Mouse (Mus musculus): ENCODE results near the gene Strada. TPM values are rescaled to one million over a fixed set of nuclear protein-coding genes. Genes with fewer than 3 reads are reported as not detected.

The Strada gene
- polyA plus RNA-seq, 1 experiment from 2014 or later = 33.9 TPM

DNA sequence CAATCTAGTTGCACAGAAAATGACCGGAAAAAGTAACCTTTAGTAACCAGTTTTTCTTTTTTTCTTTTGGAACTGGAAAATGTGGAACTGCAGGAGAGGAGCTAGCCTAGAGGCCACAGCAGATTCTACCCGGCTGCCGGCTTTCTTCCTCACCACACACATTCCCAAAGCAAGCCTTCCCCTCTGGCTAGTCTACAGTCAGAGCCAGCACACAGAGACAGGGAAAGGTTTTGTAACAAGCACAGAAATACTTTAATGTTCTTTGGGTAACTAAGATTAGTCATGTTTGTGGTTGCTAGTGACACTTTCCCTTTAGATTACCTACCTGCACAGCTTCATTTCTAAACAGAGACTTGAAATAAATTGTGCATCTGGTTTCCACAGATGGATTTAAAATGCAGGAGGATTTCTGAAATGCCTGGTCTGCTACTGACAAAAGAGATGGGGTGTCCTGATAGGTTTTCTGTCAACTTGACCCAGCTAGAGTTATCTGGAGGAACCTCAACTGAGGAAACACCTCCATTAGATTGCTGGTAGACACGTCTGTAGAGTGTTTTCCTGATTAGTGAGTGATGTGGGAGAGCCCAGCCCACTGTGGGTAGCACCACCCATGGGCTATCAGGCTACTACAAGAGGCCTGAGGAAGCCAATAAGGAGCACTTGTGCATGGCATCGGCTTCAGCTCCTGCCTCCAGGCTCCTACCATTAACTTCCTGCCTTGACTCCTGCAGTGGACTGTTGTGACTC is 23.8 kb downstream of the Strada start:
- no peak overlapping the region for H3K27ac ChIP-seq
- no peak for ATAC-seq (ENCODE audit: low FRiP score)
- no peaks in the 10 kb centered on the region for H3K27me3 ChIP-seq
- 85% methylated on average over 5 of the region's 5 CpGs for WGBS
- peaks cover 12% of the 10 kb centered on the region; the same call in 1 of the 2 replicates for H3K36me3 ChIP-seq
- no peaks in the 10 kb centered on the region for H3K9me3 ChIP-seq (replicated peaks)
- H3K9ac ChIP-seq = no peak overlapping the region
- H3K4me2 ChIP-seq (replicated peaks) = no peak overlapping the region
- H3K4me3 ChIP-seq = no peak overlapping the region
- H3K4me1 ChIP-seq = no peaks in the 10 kb centered on the region

DNA sequence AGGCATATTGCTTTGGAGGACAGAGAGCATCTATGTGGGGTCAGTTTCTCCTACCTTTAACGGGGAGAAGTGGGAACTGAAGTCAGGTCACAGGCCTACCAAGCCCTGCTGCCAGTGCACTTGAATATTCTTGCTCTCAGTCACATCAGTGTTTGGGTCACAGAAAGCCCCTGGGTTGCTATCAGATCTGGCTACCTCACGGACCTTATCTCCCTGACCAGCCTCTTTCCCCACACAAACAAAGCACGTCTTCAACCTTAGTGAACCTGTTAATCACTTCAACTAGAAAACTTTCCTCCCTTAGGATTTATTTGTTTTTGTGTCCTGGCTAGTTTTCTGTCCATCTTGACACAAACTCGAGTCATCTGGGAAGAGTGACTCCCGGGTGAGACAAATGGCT is 25.6 kb downstream of the Strada start:
- H3K27me3 ChIP-seq = no peaks in the 10 kb centered on the region
- no peaks in the 10 kb centered on the region for H3K9me3 ChIP-seq (replicated peaks)
- no peaks in the 10 kb centered on the region for H3K4me1 ChIP-seq
- no peak overlapping the region for H3K4me3 ChIP-seq
- 88% methylated on average over 5 of the region's 5 CpGs for WGBS
- peaks cover 12% of the 10 kb centered on the region; the same call in 1 of the 2 replicates for H3K36me3 ChIP-seq
- no peak overlapping the region for H3K27ac ChIP-seq
- no peak for ATAC-seq (ENCODE audit: low FRiP score)
- no peak overlapping the region for H3K9ac ChIP-seq
- no peak overlapping the region for H3K4me2 ChIP-seq (replicated peaks)

- Histone ChIP-seq H3K4me1 (no peaks in the 10 kb centered on the region), H3K9ac (no peak overlapping the region), H3K36me3 (peaks cover 18% of the 10 kb centered on the region; the same call in 1 of the 2 replicates), H3K27ac (no peak overlapping the region), H3K9me3 (replicated peaks) (no peaks in the 10 kb centered on the region), H3K4me2 (replicated peaks) (no peak overlapping the region), H3K27me3 (no peaks in the 10 kb centered on the region), H3K4me3 (no peak overlapping the region)
- no peak for ATAC-seq (ENCODE audit: low FRiP score)
- 83% methylated on average over 3 of the region's 3 CpGs for WGBS
Measured at GRCm38 (mm10) chr11:106175081-106175480, 26.9 kb downstream of the Strada start.

- no peaks in the 10 kb centered on the region for H3K27me3 ChIP-seq
- no peak overlapping the region for H3K4me3 ChIP-seq
- no peak overlapping the region for H3K4me2 ChIP-seq (replicated peaks)
- no peak for ATAC-seq (ENCODE audit: low FRiP score)
- H3K27ac ChIP-seq = no peak overlapping the region
- H3K36me3 ChIP-seq = peaks cover 22% of the 10 kb centered on the region
- H3K9me3 ChIP-seq (replicated peaks) = no peaks in the 10 kb centered on the region
- 81% methylated on average over 5 of the region's 5 CpGs for WGBS
- no peak overlapping the region for H3K9ac ChIP-seq
- H3K4me1 ChIP-seq = no peaks in the 10 kb centered on the region
Measured at GRCm38 (mm10) chr11:106174372-106174771, 27.6 kb downstream of the Strada start.

GRCm38 (mm10) chr11:106173228-106173627 is 28.7 kb downstream of the Strada start:
- Histone ChIP-seq H3K27me3 (no peaks in the 10 kb centered on the region), H3K4me3 (no peak overlapping the region), H3K27ac (no peak overlapping the region), H3K36me3 (peaks cover 29% of the 10 kb centered on the region), H3K4me1 (no peaks in the 10 kb centered on the region), H3K9me3 (replicated peaks) (no peaks in the 10 kb centered on the region), H3K4me2 (replicated peaks) (no peak overlapping the region), H3K9ac (no peak overlapping the region)
- ATAC-seq (ENCODE audit: low FRiP score) = no peak
- WGBS = 95% methylated on average over 2 of the region's 2 CpGs

GRCm38 (mm10) chr11:106170807-106171206 is 31.2 kb downstream of the Strada start:
- Histone ChIP-seq H3K4me1 (no peaks in the 10 kb centered on the region), H3K36me3 (peaks cover 49% of the 10 kb centered on the region), H3K4me3 (no peak overlapping the region), H3K27me3 (no peaks in the 10 kb centered on the region), H3K4me2 (replicated peaks) (no peak overlapping the region), H3K9ac (no peak overlapping the region), H3K27ac (no peak overlapping the region), H3K9me3 (replicated peaks) (no peaks in the 10 kb centered on the region)
- WGBS = 84% methylated on average over 7 of the region's 7 CpGs
- no peak for ATAC-seq (ENCODE audit: low FRiP score)

DNA sequence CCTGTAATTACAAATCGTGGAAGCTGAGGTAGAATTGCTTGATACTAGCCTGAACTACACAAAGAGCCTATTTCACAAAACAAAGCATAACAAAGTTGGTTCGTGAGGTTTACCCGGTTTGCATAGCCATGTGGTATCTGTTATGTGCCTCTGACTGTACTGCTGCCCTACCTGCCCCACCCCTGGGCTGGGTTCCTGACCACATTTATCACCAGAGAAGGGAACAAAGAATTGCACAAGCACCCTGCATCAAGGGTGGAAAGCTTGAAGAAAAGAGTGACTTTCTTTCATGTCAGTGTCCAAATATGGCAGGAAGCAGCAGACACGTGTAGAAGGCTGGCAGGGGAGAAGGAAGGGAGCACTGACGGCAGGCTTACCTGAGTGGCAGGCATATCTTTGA is 34.5 kb downstream of the Strada start:
- H3K4me1 ChIP-seq = no peaks in the 10 kb centered on the region
- H3K27ac ChIP-seq = no peak overlapping the region
- ATAC-seq (ENCODE audit: low FRiP score) = no peak
- no peak overlapping the region for H3K9ac ChIP-seq
- H3K36me3 ChIP-seq = peaks cover 68% of the 10 kb centered on the region
- H3K4me2 ChIP-seq (replicated peaks) = no peak overlapping the region
- no peaks in the 10 kb centered on the region for H3K27me3 ChIP-seq
- no peaks in the 10 kb centered on the region for H3K9me3 ChIP-seq (replicated peaks)
- WGBS = 84% methylated on average over 5 of the region's 5 CpGs
- no peak overlapping the region for H3K4me3 ChIP-seq

GRCm38 (mm10) chr11:106164601-106165180 is 37.3 kb downstream of the Strada start:
- peaks cover 12% of the 10 kb centered on the region for H3K4me1 ChIP-seq
- ATAC-seq (ENCODE audit: low FRiP score) = no peak
- peaks cover 55% of the 10 kb centered on the region for H3K36me3 ChIP-seq
- WGBS = 90% methylated on average over 16 of the region's 16 CpGs
- no peaks in the 10 kb centered on the region for H3K9me3 ChIP-seq (replicated peaks)
- H3K4me2 ChIP-seq (replicated peaks) = no peak overlapping the region
- no peak overlapping the region for H3K9ac ChIP-seq
- H3K4me3 ChIP-seq = no peak overlapping the region
- no peak overlapping the region for H3K27ac ChIP-seq
- H3K27me3 ChIP-seq = no peaks in the 10 kb centered on the region

- H3K9ac ChIP-seq = no peak overlapping the region
- H3K4me1 ChIP-seq = peaks cover 21% of the 10 kb centered on the region
- H3K9me3 ChIP-seq (replicated peaks) = no peaks in the 10 kb centered on the region
- no peak for ATAC-seq (ENCODE audit: low FRiP score)
- no peak overlapping the region for H3K4me2 ChIP-seq (replicated peaks)
- H3K4me3 ChIP-seq = no peak overlapping the region
- peaks cover 49% of the 10 kb centered on the region for H3K36me3 ChIP-seq
- no peak overlapping the region for H3K27ac ChIP-seq
- no peaks in the 10 kb centered on the region for H3K27me3 ChIP-seq
- 91% methylated on average over 4 of the region's 4 CpGs for WGBS
Measured at GRCm38 (mm10) chr11:106163546-106163945, 38.4 kb downstream of the Strada start.

GRCm38 (mm10) chr11:106162237-106162636 is 39.7 kb downstream of the Strada start:
- Histone ChIP-seq H3K27me3 (no peaks in the 10 kb centered on the region), H3K36me3 (peaks cover 46% of the 10 kb centered on the region), H3K4me3 (no peak overlapping the region), H3K9ac (no peak overlapping the region), H3K4me1 (peaks cover 30% of the 10 kb centered on the region), H3K9me3 (replicated peaks) (no peaks in the 10 kb centered on the region), H3K4me2 (replicated peaks) (no peak overlapping the region), H3K27ac (no peak overlapping the region)
- WGBS = 84% methylated on average over 2 of the region's 2 CpGs
- no peak for ATAC-seq (ENCODE audit: low FRiP score)

DNA sequence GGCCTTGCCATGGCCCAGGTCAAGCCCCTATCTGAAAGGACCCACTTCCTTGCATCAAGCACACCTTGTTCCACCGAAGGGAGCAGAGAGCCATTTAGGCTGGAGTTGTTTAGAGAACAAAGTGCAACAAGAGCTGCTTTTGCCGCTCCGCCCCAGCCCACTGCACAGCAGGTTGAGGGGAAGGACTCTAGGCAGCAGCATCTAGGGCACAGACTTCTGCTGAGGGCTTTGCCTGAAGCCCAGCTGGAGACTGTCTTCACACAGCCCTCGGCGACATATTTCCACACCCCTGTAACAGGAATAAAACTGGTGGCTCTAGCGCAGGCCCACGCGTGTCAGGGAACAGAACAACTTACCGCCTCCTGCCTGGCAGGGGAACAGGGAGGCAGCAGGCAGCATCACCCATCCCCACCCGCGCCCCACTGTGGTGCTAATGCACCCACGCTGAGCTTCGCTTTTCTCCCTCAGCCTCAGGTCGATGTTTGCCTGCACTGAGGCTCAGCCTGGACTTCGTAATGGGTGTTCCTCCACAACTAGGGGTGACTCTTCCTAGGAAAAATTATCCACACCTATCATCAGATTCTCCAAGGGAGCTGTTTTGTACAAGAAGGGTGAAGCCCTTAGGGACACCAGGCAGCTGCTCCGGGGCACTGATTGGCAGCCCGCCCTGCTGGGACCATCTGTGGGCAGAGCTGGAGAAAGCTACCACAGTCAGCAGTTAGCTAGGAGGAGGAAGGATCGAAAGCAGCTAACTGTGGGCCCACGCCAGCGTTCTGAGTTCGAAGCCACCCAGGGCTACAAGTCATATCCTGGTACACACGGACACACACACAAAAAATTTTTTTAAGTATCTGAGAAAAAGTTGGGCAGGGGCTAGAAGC is 40.9 kb downstream of the Strada start, which contains the start of the genes Gm10840 and Limd2:
TSS of gene Gm10840 (plus strand) at position 10 of the 881 bp plus-strand sequence.
TSS of gene Limd2 (minus strand) at position 20 of the 881 bp plus-strand sequence.
- H3K4me2 ChIP-seq (replicated peaks) = peak within 1 kb of the TSS; percentile 94
- H3K27me3 ChIP-seq = no peaks in the 10 kb centered on the region
- ATAC-seq (ENCODE audit: low FRiP score) = peak; percentile 26
- H3K9ac ChIP-seq = peak within 1 kb of the TSS; percentile 95
- peaks cover 42% of the 10 kb centered on the region for H3K4me1 ChIP-seq
- peaks cover 49% of the 10 kb centered on the region for H3K36me3 ChIP-seq
- H3K4me3 ChIP-seq = peak within 1 kb of the TSS; percentile 85
- no peaks in the 10 kb centered on the region for H3K9me3 ChIP-seq (replicated peaks)
- peak within 1 kb of the TSS; percentile 97 for H3K27ac ChIP-seq
- 27% methylated on average over 22 of the region's 22 CpGs for WGBS

All from hindbrain, embryonic 12.5 days (tissue).